Mouse (Mus musculus) WW6 (cell line): Measurements from ENCODE around the gene Vmn1r22.
"Not testable (repeated sequence)": the region's sequence is repeated elsewhere in the genome, so short reads cannot be mapped to it uniquely, and the experiment has no call there.

ENCODE experiments used
- DNase-seq: peaks from one replicate; pipeline ENCODE4 v3.0.0-alpha.2; 2013; ENCODE audit warnings: low read depth, low spot score

The Vmn1r22 gene

DNA sequence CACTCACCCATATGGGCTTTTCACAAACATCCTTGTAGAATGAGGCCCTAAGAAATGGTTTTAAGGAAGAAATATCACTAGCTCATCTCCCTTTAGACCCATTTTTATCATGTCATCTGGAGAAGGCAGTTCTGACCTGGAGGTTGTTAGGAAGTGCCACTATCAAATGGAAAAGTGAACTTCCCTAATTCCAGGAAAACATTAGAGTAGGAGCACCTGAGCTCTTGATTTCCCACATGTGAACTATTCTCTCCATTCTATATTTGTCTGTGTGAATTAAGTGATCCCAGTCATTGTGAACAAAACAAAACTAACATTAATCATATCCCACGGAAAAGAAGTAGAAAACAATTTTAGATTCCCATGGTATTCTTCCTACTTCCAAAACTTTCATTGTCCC, at the start of gene Vmn1r22:
Gene Vmn1r22, minus strand, starts transcription at position 101 of the 400 bp plus-strand sequence.
- DNase-seq: no peak

DNA sequence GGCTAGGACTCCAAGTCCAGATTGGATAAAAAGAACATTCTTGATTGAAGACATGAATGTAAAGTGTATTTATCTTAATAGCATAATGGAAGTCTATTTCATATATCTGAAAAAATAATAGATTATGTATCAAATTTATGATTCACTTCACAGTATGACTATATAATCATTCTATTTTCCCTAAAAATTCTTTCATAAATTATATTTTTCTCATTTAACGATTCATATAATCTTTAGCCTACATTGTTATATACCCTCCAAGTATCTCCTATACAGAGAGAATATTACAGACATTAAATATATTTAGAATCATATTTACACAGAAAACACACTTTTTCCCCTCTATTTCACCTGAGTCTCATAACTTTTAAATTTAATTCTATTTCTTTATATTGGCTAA, 18.9 kb upstream of the Vmn1r22 start, which contains the start of gene Vmn1r23:
Gene Vmn1r23, minus strand, starts transcription at position 101 of the 400 bp plus-strand sequence.
- no peak for DNase-seq

DNA sequence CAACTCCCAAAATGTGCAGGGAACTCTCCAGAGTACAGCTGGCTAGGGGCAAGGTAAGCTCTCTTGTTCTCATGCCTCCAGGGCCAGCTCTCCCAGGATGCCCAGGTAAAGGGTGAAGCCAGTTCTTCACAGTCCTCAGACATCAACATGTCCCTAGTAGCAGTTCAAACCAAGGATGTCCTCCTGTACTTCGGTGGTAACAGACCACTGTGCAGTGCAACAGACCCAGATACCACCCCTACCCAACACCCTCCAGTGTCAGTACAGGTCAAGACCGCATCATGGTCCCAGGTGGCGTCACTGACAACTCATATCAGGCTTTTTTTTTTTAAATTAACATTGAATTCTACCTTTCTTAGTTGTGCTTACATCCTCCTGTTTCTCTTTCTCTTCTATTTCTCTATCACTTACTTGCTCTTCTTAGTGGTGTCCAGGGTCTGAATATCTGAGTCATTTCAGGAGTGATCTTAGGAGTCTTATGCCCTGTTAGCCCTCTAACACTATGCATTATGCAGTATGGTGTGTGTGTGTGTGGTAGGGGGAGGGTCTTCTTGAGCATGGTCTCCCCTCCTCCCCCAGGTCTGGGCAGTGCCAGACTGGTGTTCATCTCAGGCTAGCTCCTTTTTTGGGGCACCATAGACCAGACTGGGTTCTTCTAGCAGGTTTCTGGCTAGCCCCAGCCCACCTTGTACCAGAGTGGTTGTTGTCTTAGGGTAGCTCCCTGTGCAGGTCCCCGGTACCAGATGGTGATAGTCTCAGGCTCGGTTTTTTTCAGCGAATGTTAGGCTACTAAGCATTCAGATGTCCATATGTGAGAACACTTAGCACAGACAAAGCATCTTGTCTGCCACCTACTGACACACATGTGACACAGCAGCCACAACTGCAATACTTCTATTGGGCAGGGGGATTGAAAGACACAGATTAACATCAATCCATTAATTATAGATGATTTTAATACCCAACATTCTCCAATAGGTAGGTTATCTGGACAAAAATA, 48.5 kb downstream of the Vmn1r22 start:
- DNase-seq: no peak

DNA sequence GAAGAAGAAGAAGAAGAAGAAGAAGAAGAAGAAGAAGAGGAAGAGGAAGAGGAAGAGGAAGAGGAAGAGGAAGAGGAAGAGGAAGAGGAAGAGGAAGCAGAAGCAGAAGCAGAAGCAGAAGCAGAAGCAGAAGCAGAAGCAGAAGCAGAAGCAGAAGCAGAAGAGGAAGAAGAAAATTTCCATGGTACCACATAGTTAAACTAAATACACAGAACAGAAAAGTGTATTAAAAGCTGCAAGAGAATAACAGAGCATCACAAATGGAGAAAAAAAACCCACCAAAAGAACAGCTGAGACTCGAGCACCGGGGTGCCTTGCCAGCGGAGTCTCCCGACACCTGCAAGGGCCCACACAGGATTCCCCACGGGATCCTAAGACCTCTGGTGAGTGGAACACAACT, 56.7 kb downstream of the Vmn1r22 start:
- not testable (repeated sequence) for DNase-seq

DNA sequence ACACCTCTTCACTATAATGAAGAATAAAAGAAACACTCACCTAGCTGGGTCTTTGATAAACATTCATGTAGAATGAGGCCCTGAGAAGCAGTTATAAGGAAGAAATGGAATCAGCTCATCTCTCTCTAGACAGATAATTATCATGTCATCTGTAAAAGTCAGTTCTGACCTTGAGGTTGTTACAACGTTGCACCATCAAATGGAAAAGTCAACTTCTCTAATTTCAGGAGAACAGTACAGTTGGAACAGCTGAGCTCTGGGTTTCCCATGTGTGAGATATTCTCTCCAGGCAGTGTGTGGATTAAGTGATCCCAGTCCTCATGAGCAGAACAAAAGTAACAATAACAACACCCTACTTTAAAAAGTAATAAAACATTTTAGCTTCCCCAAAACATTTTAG, 57.5 kb downstream of the Vmn1r22 start, which contains the start of gene Vmn1r21:
Gene Vmn1r21, minus strand, starts transcription at position 58 of the 400 bp plus-strand sequence.
- DNase-seq: no peak
